Mouse (Mus musculus): ENCODE measurements around the gene Eif2b1. TPM values are rescaled to one million over a fixed set of nuclear protein-coding genes. Genes with fewer than 3 reads are reported as not detected.
"Not testable (repeated sequence)": the region's sequence is repeated elsewhere in the genome, so short reads cannot be mapped to it uniquely, and the experiment has no call there.

The Eif2b1 gene
- polyA plus RNA-seq, 1 experiment: 25.2 TPM

DNA sequence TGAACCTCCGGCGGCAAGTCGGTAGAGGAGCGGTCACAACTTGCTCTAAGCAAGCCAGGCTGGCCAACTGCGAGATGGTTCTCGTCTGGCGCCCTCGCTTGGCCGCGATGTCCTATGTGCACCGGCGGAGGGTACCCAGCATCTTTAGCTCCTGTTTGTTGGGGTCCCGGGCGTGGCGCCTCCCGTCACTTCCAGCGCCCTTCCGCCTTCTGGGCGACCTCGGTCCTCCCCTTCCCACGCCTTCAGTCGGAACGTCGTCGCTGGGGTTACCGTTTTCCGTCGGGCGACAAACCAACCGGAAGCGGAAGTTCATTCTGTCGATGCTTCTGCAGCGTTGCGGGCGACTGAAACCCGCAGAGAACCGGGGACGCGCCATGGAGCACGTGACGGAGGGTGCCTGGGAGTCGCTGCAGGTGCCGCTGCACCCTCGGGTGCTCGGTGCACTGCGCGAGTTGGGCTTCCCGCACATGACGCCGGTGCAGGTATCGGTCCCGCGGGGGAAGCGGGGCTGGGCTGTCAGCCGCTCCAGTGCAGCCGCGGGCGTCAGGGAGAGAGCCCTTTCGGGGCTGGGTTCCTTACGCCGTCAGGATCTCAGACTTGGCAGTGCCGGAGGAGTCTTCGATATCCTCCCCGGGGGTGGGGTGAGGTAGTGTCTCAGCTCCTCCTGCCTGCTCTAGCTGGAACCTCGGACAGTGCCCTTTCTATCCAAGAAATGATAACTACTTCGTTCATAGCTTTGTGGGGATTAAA, 26.2 kb downstream of the Eif2b1 start, which contains the start of gene Ddx55:
Gene Ddx55 (plus strand): TSS at position 307 of the 750 bp plus-strand sequence.
- Histone ChIP-seq H3K27me3 (ENCODE audit: control insufficient read depth, insufficient read depth, low read length) (no peaks in the 10 kb centered on the region), H3K4me1 (replicated peaks; ENCODE audit: control insufficient read depth, insufficient read depth, low read length) (peaks cover 7% of the 10 kb centered on the region), H3K36me3 (ENCODE audit: control insufficient read depth, insufficient read depth, low read length) (peaks cover 32% of the 10 kb centered on the region), H3K27ac (ENCODE audit: control insufficient read depth, insufficient read depth, low read length) (peak within 1 kb of the TSS; percentile 21), H3K4me3 (ENCODE audit: control insufficient read depth, insufficient read depth, low read length) (peak within 1 kb of the TSS; percentile 67)
- under 1% methylated on average over 66 of the region's 66 CpGs for WGBS
- DNase-seq: peak; percentile 93
- TF ChIP-seq CTCF (IDR thresholded peaks at IDR 0.05; ENCODE audit: borderline replicate concordance, control insufficient read depth, extremely low read depth, insufficient read depth, low read length, poor library complexity) (peak; percentile 51; the same call in 1 of the 2 replicates), POLR2A (IDR thresholded peaks at IDR 0.05; ENCODE audit: control insufficient read depth, extremely low read depth, insufficient read depth, low read length, poor library complexity) (peak; percentile 78)

DNA sequence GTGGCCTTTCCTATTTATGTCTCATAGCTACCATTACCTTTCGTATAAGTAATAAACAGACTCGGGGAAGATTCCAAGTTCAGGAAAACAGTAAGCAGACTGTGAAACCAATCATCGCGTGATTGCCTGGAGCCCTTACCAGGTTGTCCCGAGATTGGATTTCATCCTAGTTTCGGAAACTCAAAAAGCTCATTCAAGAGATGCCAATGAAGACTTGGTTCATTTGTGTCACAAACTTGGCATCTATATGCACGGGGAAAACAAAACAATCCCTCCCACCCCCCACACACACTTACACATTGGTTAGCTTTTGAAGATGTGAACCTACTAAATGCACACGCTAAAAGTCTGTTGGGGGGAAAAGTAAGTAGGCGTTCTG, 26.8 kb downstream of the Eif2b1 start:
- TF ChIP-seq POLR2A (IDR thresholded peaks at IDR 0.05; ENCODE audit: control insufficient read depth, extremely low read depth, insufficient read depth, low read length, poor library complexity) (no peak), CTCF (IDR thresholded peaks at IDR 0.05; ENCODE audit: borderline replicate concordance, control insufficient read depth, extremely low read depth, insufficient read depth, low read length, poor library complexity) (no peak)

DNA sequence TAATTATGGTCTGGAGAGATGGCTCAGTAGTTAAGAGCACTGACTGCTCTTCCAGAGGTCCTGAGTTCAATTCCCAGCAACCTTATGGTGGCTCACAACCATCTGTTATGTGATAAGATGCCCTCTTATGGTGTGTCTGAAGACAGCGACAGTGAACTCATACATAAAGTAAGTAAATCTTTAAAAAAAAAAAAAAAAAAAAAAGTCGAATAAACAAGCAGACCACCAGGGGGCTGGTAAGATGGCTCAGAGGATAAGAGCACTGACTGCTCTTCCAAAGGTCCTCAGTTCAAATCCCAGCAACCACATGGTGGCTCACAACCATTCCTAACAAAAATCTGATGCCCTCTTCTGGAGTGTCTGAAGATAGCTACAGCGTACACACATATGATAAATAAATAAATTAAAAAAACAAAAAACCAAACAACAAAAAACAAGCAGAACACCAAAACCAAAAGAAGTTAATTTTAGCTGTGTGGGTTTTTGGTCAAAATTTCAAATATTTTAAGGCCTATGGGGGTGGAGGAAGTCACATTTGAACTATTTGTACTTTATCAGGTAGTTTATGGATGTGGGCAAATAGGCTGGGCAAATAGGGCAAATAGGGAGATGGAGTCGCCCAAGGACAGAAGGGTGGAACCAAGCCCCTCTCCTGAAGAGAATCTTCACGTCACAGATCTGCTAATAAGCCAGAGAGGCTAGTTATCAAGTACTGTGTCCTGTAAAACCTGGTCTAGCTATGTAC, 27.4 kb downstream of the Eif2b1 start:
- H3K4me3 ChIP-seq (ENCODE audit: control insufficient read depth, insufficient read depth, low read length); H3K4me1 ChIP-seq (replicated peaks; ENCODE audit: control insufficient read depth, insufficient read depth, low read length); DNase-seq; H3K27me3 ChIP-seq (ENCODE audit: control insufficient read depth, insufficient read depth, low read length); H3K27ac ChIP-seq (ENCODE audit: control insufficient read depth, insufficient read depth, low read length): not testable (repeated sequence)
- WGBS: 42% methylated on average over 5 of the region's 5 CpGs
- peaks cover 37% of the 10 kb centered on the region for H3K36me3 ChIP-seq (ENCODE audit: control insufficient read depth, insufficient read depth, low read length)

More for the DNA sequence above, 26.8 kb downstream of the Eif2b1 start:
- H3K27ac ChIP-seq (ENCODE audit: control insufficient read depth, insufficient read depth, low read length): peak overlapping the region; percentile 0; the same call in 1 of the 2 replicates
- peaks cover 35% of the 10 kb centered on the region for H3K36me3 ChIP-seq (ENCODE audit: control insufficient read depth, insufficient read depth, low read length)
- no peak for DNase-seq
- WGBS: 4% methylated on average over 9 of the region's 9 CpGs
- peaks cover 7% of the 10 kb centered on the region for H3K4me1 ChIP-seq (replicated peaks; ENCODE audit: control insufficient read depth, insufficient read depth, low read length)
- no peaks in the 10 kb centered on the region for H3K27me3 ChIP-seq (ENCODE audit: control insufficient read depth, insufficient read depth, low read length)
- H3K4me3 ChIP-seq (ENCODE audit: control insufficient read depth, insufficient read depth, low read length): no peak overlapping the region; the same call in 1 of the 2 replicates

DNA sequence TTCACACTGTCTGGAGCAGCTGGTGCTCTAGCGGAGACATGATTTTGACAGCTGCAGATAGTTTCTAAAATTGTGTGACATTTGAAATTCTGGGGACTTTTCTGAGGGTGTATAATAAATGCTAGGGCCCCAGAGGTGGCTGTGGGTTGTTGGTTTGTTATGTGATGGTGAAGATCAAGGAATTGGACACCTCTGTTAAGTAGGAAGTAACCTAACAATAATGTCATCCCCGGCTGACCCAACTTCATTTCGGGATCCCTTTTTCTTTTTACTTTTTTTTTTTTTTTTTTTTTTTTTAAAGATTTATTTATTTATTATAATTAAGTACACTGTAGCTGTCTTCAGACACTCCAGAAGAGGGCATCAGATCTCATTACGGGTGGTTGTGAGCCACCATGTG, 28.2 kb downstream of the Eif2b1 start:
- 93% methylated on average over 4 of the region's 4 CpGs for WGBS
- H3K4me3 ChIP-seq (ENCODE audit: control insufficient read depth, insufficient read depth, low read length); H3K4me1 ChIP-seq (replicated peaks; ENCODE audit: control insufficient read depth, insufficient read depth, low read length); H3K27me3 ChIP-seq (ENCODE audit: control insufficient read depth, insufficient read depth, low read length); DNase-seq; H3K27ac ChIP-seq (ENCODE audit: control insufficient read depth, insufficient read depth, low read length): not testable (repeated sequence)
- H3K36me3 ChIP-seq (ENCODE audit: control insufficient read depth, insufficient read depth, low read length): peaks cover 39% of the 10 kb centered on the region

DNA sequence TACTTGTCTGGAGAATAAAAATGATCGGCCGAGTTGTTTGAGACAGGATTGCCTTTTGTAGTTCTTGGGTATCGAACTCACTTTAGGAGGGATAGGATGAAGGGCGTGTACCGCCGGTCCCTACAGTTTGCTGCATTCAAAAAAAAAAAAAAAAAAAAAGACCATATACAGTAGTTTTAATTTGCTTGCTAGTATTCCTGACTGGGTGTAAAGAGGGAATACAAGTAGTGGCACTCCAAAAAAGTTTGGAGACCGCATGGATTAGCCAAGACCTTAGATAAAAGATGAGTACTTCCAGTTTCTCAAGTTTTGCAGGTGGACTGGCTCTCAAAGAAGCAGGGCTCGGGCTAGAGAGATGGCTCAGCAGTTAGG, 37.3 kb downstream of the Eif2b1 start:
- DNase-seq: no peak
- TF ChIP-seq CTCF (IDR thresholded peaks at IDR 0.05; ENCODE audit: borderline replicate concordance, control insufficient read depth, extremely low read depth, insufficient read depth, low read length, poor library complexity) (no peak), POLR2A (IDR thresholded peaks at IDR 0.05; ENCODE audit: control insufficient read depth, extremely low read depth, insufficient read depth, low read length, poor library complexity) (no peak)
- Histone ChIP-seq H3K27me3 (ENCODE audit: control insufficient read depth, insufficient read depth, low read length) (no peaks in the 10 kb centered on the region), H3K36me3 (ENCODE audit: control insufficient read depth, insufficient read depth, low read length) (peaks cover 32% of the 10 kb centered on the region), H3K4me3 (ENCODE audit: control insufficient read depth, insufficient read depth, low read length) (peak overlapping the region; percentile 97), H3K4me1 (replicated peaks; ENCODE audit: control insufficient read depth, insufficient read depth, low read length) (peaks cover 12% of the 10 kb centered on the region), H3K27ac (ENCODE audit: control insufficient read depth, insufficient read depth, low read length) (peak overlapping the region; percentile 45)
- WGBS: 11% methylated on average over 8 of the region's 8 CpGs

DNA sequence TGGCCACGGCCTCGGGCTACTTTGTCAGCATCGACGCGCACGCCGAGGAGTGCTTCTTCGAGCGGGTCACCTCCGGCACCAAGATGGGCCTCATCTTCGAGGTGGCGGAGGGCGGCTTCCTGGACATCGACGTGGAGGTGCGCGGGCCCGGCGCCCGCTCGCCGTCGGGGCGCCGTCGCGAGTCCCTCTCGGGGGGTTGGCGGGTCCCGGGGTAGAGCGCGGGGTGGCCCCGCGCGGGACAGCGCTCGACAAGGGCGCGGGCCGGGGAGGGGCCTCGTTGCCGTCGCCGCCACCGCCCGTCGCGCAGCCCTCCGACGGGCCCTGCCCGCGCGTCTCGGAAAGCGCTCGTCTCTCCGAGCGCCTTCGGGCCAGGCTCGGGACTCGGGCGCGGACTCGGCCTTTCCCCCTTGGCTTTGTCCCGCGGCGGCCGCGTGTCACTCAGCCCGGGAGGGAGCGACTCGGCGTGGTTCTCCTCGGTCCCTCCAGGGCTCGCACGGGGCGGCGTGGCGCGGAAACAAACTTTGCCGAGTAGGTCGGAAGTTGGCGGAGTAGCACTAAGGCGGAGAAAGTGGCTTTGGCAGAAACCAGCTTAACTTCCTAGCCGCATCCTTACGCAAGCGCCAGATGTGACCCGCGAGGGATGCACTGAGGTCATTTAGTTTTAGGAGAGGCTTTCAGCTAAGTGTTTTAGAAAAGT, 37.9 kb downstream of the Eif2b1 start:
- Histone ChIP-seq H3K36me3 (ENCODE audit: control insufficient read depth, insufficient read depth, low read length) (peaks cover 27% of the 10 kb centered on the region), H3K4me1 (replicated peaks; ENCODE audit: control insufficient read depth, insufficient read depth, low read length) (peaks cover 12% of the 10 kb centered on the region), H3K27ac (ENCODE audit: control insufficient read depth, insufficient read depth, low read length) (peak overlapping the region; percentile 45), H3K27me3 (ENCODE audit: control insufficient read depth, insufficient read depth, low read length) (no peaks in the 10 kb centered on the region), H3K4me3 (ENCODE audit: control insufficient read depth, insufficient read depth, low read length) (peak overlapping the region; percentile 97)
- peak; percentile 64 for DNase-seq
- TF ChIP-seq CTCF (IDR thresholded peaks at IDR 0.05; ENCODE audit: borderline replicate concordance, control insufficient read depth, extremely low read depth, insufficient read depth, low read length, poor library complexity): peak; percentile 21; the same call in 1 of the 2 replicates
- 0 out of 2 replicates have a peak, but pooled peaks have one; percentile 15 for TF ChIP-seq POLR2A (IDR thresholded peaks at IDR 0.05; ENCODE audit: control insufficient read depth, extremely low read depth, insufficient read depth, low read length, poor library complexity)
- WGBS: 0% methylated on average over 79 of the region's 89 CpGs
